Mouse (Mus musculus) bone marrow, adult 2 months (tissue): ENCODE measurements at regions not wholly inside any gene's neighbourhood (a gene's known extent, or its start where the extent isn't known, plus 50 kb on each side); places are given as distances from the start of the nearest gene placed in this dataset.

Experiments used
- H3K27ac ChIP-seq: fragments of 200-500 bp; 2 replicates; pipeline ENCODE4 v1.5.1; 2012; ENCODE audit warnings: low read depth, mild to moderate bottlenecking, control low read depth, inconsistent platforms, low read length; ENCODE audit not compliant: control insufficient read depth, poor library complexity, insufficient read depth
- H3K4me1 ChIP-seq: fragments of 200-500 bp; 2 replicates; pipeline ENCODE4 v1.6.1; 2011; ENCODE audit warnings: low read length; ENCODE audit not compliant: control insufficient read depth, insufficient read depth
- H3K4me3 ChIP-seq: fragments of 200-500 bp; replicated peaks from 2 replicates; pipeline ENCODE3; 2011; ENCODE audit warnings: mild to moderate bottlenecking, low read depth, low read length, control low read depth; ENCODE audit not compliant: control insufficient read depth
- CTCF ChIP-seq: fragments of 200-500 bp; IDR thresholded peaks from 2 replicates; pipeline ENCODE4 v1.5.1; 2011; ENCODE audit warnings: low read length, control low read depth; ENCODE audit not compliant: control insufficient read depth, insufficient read depth
- POLR2A ChIP-seq: fragments of 200-500 bp; IDR thresholded peaks from 2 replicates; pipeline ENCODE4 v1.6.1; 2011; ENCODE audit warnings: low read depth, mild to moderate bottlenecking, control low read depth, low read length, borderline replicate concordance; ENCODE audit not compliant: control insufficient read depth
- WGBS: fragments of 180-500 bp; shearing (Covaris S2); methylation state at CpG from one replicate; pipeline ENCODE4 v1.1.7; 2018; 5-methylcytosine and 5-hydroxymethylcytosine counted together

GRCm38 (mm10) chr13:99093269-99093668 lies 91.4 kb upstream of the Zfp366 start:
- H3K27ac ChIP-seq: no peak overlapping the region
- no peak overlapping the region for H3K4me3 ChIP-seq
- H3K4me1 ChIP-seq: no peaks in the 10 kb centered on the region; the same call in 1 of the 2 replicates
- TF ChIP-seq CTCF: peak; percentile 93
- TF ChIP-seq POLR2A: no peak
- 4% methylated on average over 9 of the region's 9 CpGs for WGBS

- 78% methylated on average over 14 of the region's 14 CpGs for WGBS
- no peak overlapping the region for H3K27ac ChIP-seq
- no peak for TF ChIP-seq POLR2A
- no peak for TF ChIP-seq CTCF
These were observed 92.2 kb upstream of the Zfp366 start for GRCm38 (mm10) chr13:99092279-99092930.

GRCm38 (mm10) chr13:99091562-99092278 lies 92.9 kb upstream of the Zfp366 start:
- TF ChIP-seq CTCF: no peak
- no peak for TF ChIP-seq POLR2A
- H3K4me1 ChIP-seq: no peaks in the 10 kb centered on the region; the same call in 1 of the 2 replicates
- H3K27ac ChIP-seq: no peak overlapping the region
- no peak overlapping the region for H3K4me3 ChIP-seq
- 62% methylated on average over 7 of the region's 7 CpGs for WGBS

More at GRCm38 (mm10) chr13:99092279-99092930, 92.2 kb upstream of the Zfp366 start:
- Histone ChIP-seq H3K4me3 (no peak overlapping the region), H3K4me1 (no peaks in the 10 kb centered on the region; the same call in 1 of the 2 replicates)

GRCm38 (mm10) chr13:99090361-99090760 lies 94.3 kb upstream of the Zfp366 start:
- TF ChIP-seq POLR2A (no peak), CTCF (no peak)
- Histone ChIP-seq H3K27ac (no peak overlapping the region), H3K4me1 (no peaks in the 10 kb centered on the region; the same call in 1 of the 2 replicates), H3K4me3 (no peak overlapping the region)
- WGBS: 83% methylated on average over 3 of the region's 3 CpGs

GRCm38 (mm10) chr13:99088285-99088684 lies 96.3 kb upstream of the Zfp366 start:
- H3K4me1 ChIP-seq: no peaks in the 10 kb centered on the region; the same call in 1 of the 2 replicates
- no peak overlapping the region for H3K4me3 ChIP-seq
- WGBS: 81% methylated on average over 4 of the region's 4 CpGs
- H3K27ac ChIP-seq: no peak overlapping the region
- TF ChIP-seq POLR2A: no peak

- Histone ChIP-seq H3K4me1 (no peaks in the 10 kb centered on the region; the same call in 1 of the 2 replicates), H3K27ac (no peak overlapping the region), H3K4me3 (no peak overlapping the region)
- 87% methylated on average over 8 of the region's 8 CpGs for WGBS
- no peak for TF ChIP-seq CTCF
- no peak for TF ChIP-seq POLR2A
These were observed 95.0 kb upstream of the 1700024P04Rik start for GRCm38 (mm10) chr13:99079331-99079761.

- Histone ChIP-seq H3K4me3 (no peak overlapping the region), H3K4me1 (no peaks in the 10 kb centered on the region; the same call in 1 of the 2 replicates), H3K27ac (no peak overlapping the region)
- WGBS: 81% methylated on average over 10 of the region's 10 CpGs
- no peak for TF ChIP-seq POLR2A
- no peak for TF ChIP-seq CTCF
These were observed 94.3 kb upstream of the 1700024P04Rik start for GRCm38 (mm10) chr13:99078643-99079042.

GRCm38 (mm10) chr13:99077039-99077749 lies 92.8 kb upstream of the 1700024P04Rik start:
- WGBS: 62% methylated on average over 6 of the region's 6 CpGs
- TF ChIP-seq CTCF: no peak
- no peak for TF ChIP-seq POLR2A
- H3K4me3 ChIP-seq: no peak overlapping the region
- H3K27ac ChIP-seq: no peak overlapping the region
- no peaks in the 10 kb centered on the region; the same call in 1 of the 2 replicates for H3K4me1 ChIP-seq
